Mouse (Mus musculus): ENCODE results near the gene Ccdc124. TPM values are rescaled to one million over a fixed set of nuclear protein-coding genes. Genes with fewer than 3 reads are reported as not detected.

Ccdc124 gene
- polyA plus RNA-seq, 1 experiment from 2014 or later: 155 TPM

- WGBS: 47% methylated on average over 10 of the region's 10 CpGs
- Histone ChIP-seq H3K27ac (ENCODE audit: low read depth, low read length) (no peak overlapping the region), H3K9me3 (ENCODE audit: control insufficient read depth, low read length) (no peaks in the 10 kb centered on the region), H3K4me3 (ENCODE audit: low read depth, low read length) (no peak overlapping the region), H3K4me1 (ENCODE audit: control insufficient read depth, insufficient read depth, low read length) (0 out of 2 replicates have a peak, but pooled peaks cover 4% of the 10 kb centered on the region), H3K9ac (ENCODE audit: low read length) (no peak overlapping the region), H3K36me3 (ENCODE audit: control insufficient read depth, insufficient read depth, low read length) (no peaks in the 10 kb centered on the region; the same call in 1 of the 2 replicates), H3K27me3 (ENCODE audit: control insufficient read depth, insufficient read depth, low read length) (no peaks in the 10 kb centered on the region), H3K4me2 (ENCODE audit: low read depth) (no peak overlapping the region)
- ATAC-seq (ENCODE audit: insufficient read depth, low FRiP score, low TSS enrichment): no peak
- no peak for DNase-seq (ENCODE audit: low spot score)
Observed at GRCm38 (mm10) chr8:70840590-70840989, 33.1 kb downstream of the Ccdc124 start.

- ATAC-seq (ENCODE audit: insufficient read depth, low FRiP score, low TSS enrichment): peak; percentile 94
- WGBS: 3% methylated on average over 55 of the region's 55 CpGs
- peak within 1 kb of the TSS; percentile 65 for H3K4me3 ChIP-seq (ENCODE audit: low read depth, low read length)
- DNase-seq (ENCODE audit: low spot score): peak; percentile 99
- H3K4me1 ChIP-seq (ENCODE audit: control insufficient read depth, insufficient read depth, low read length): 0 out of 2 replicates have a peak, but pooled peaks cover 4% of the 10 kb centered on the region
- H3K9me3 ChIP-seq (ENCODE audit: control insufficient read depth, low read length): no peaks in the 10 kb centered on the region
- H3K9ac ChIP-seq (ENCODE audit: low read length): peak within 1 kb of the TSS; percentile 79
- H3K4me2 ChIP-seq (ENCODE audit: low read depth): peak within 1 kb of the TSS; percentile 89
- peak within 1 kb of the TSS; percentile 83 for H3K27ac ChIP-seq (ENCODE audit: low read depth, low read length)
- H3K36me3 ChIP-seq (ENCODE audit: control insufficient read depth, insufficient read depth, low read length): peaks cover 4% of the 10 kb centered on the region; the same call in 1 of the 2 replicates
- no peaks in the 10 kb centered on the region for H3K27me3 ChIP-seq (ENCODE audit: control insufficient read depth, insufficient read depth, low read length)
Observed at GRCm38 (mm10) chr8:70839408-70840351, 34.1 kb downstream of the Ccdc124 start, which contains the start of gene Arrdc2. Arrdc2 (minus strand) TSS chr8:70839720.

DNA sequence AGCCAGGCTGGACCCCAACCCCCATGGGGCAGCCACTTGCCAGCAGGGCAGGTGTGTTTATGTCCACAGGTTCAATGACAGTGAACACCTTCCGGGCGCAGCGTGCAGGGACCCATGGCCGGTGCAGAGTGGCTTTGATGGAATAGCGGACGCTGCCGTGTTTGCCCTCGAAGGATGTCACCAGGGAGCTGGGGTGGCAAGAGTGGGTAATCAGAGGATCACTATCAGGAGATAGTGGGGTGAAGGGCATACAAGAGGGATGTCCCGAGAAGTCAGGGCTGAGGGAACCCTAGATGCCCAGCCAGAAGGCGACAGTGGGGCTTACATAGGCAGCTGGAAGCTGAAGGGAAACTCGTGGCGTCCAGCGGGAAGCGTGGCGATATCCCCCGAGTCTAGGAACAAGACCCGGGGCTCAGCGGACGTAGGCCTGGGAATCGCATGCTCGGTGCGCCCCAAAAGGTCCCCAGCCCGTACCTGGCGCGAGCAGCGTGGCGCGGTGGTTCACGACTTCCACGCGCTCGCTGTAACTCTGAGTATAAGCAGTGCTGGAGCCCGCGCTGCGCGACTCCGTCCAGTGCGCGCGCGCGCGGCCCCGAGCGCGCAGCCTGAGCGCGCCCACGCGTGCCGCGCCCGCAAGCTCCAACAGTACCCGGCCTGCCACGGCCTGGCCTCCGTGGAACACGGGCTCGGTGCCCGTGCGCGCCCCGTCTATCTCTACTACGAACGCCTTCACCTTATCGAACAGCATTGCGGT is 34.9 kb downstream of the Ccdc124 start:
- 0 out of 2 replicates have a peak, but pooled peaks cover 4% of the 10 kb centered on the region for H3K4me1 ChIP-seq (ENCODE audit: control insufficient read depth, insufficient read depth, low read length)
- peaks cover 4% of the 10 kb centered on the region; the same call in 1 of the 2 replicates for H3K36me3 ChIP-seq (ENCODE audit: control insufficient read depth, insufficient read depth, low read length)
- peak overlapping the region; percentile 65 for H3K4me3 ChIP-seq (ENCODE audit: low read depth, low read length)
- H3K9me3 ChIP-seq (ENCODE audit: control insufficient read depth, low read length): no peaks in the 10 kb centered on the region
- ATAC-seq (ENCODE audit: insufficient read depth, low FRiP score, low TSS enrichment) (peak; percentile 16), DNase-seq (ENCODE audit: low spot score) (no peak)
- H3K9ac ChIP-seq (ENCODE audit: low read length): peak overlapping the region; percentile 79
- H3K27me3 ChIP-seq (ENCODE audit: control insufficient read depth, insufficient read depth, low read length): no peaks in the 10 kb centered on the region
- peak overlapping the region; percentile 83 for H3K27ac ChIP-seq (ENCODE audit: low read depth, low read length)
- 3% methylated on average over 66 of the region's 66 CpGs for WGBS
- peak overlapping the region; percentile 89 for H3K4me2 ChIP-seq (ENCODE audit: low read depth)

DNA sequence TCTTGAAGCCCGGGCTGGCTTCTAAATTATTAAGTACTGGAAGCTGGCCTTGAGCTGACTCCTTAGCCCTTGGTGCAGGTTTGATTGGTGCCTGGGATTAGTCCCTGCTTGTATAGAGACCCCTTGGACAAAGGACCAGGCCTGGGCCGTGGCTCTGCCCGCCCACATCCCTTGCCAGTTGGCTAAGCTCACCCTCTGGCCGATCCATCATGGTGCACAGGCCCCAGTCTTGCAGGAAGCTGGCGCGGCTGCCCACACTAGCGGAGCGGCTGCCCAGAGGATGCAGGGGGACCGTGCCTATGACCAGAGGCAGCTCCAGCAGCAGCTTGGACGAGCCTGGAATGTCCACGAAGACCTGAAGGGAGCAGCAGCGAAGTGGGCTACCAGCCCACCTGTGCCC is 37.1 kb downstream of the Ccdc124 start:
- H3K4me3 ChIP-seq (ENCODE audit: low read depth, low read length): no peak overlapping the region
- no peaks in the 10 kb centered on the region for H3K27me3 ChIP-seq (ENCODE audit: control insufficient read depth, insufficient read depth, low read length)
- H3K4me1 ChIP-seq (ENCODE audit: control insufficient read depth, insufficient read depth, low read length): 0 out of 2 replicates have a peak, but pooled peaks cover 4% of the 10 kb centered on the region
- WGBS: 89% methylated on average over 12 of the region's 12 CpGs
- ATAC-seq (ENCODE audit: insufficient read depth, low FRiP score, low TSS enrichment) (no peak), DNase-seq (ENCODE audit: low spot score) (no peak)
- H3K9me3 ChIP-seq (ENCODE audit: control insufficient read depth, low read length): no peaks in the 10 kb centered on the region
- no peak overlapping the region for H3K4me2 ChIP-seq (ENCODE audit: low read depth)
- no peak overlapping the region for H3K27ac ChIP-seq (ENCODE audit: low read depth, low read length)
- H3K9ac ChIP-seq (ENCODE audit: low read length): no peak overlapping the region
- peaks cover 4% of the 10 kb centered on the region; the same call in 1 of the 2 replicates for H3K36me3 ChIP-seq (ENCODE audit: control insufficient read depth, insufficient read depth, low read length)

- H3K4me3 ChIP-seq (ENCODE audit: low read depth, low read length): no peak overlapping the region
- H3K4me1 ChIP-seq (ENCODE audit: control insufficient read depth, insufficient read depth, low read length): 0 out of 2 replicates have a peak, but pooled peaks cover 4% of the 10 kb centered on the region
- no peak overlapping the region for H3K4me2 ChIP-seq (ENCODE audit: low read depth)
- WGBS: 99% methylated on average over 3 of the region's 3 CpGs
- H3K27me3 ChIP-seq (ENCODE audit: control insufficient read depth, insufficient read depth, low read length): no peaks in the 10 kb centered on the region
- H3K9me3 ChIP-seq (ENCODE audit: control insufficient read depth, low read length): no peaks in the 10 kb centered on the region
- DNase-seq (ENCODE audit: low spot score): no peak
- H3K27ac ChIP-seq (ENCODE audit: low read depth, low read length): no peak overlapping the region
- ATAC-seq (ENCODE audit: insufficient read depth, low FRiP score, low TSS enrichment): no peak
- no peak overlapping the region for H3K9ac ChIP-seq (ENCODE audit: low read length)
- peaks cover 4% of the 10 kb centered on the region; the same call in 1 of the 2 replicates for H3K36me3 ChIP-seq (ENCODE audit: control insufficient read depth, insufficient read depth, low read length)
Observed at GRCm38 (mm10) chr8:70834071-70834470, 39.7 kb downstream of the Ccdc124 start.

DNA sequence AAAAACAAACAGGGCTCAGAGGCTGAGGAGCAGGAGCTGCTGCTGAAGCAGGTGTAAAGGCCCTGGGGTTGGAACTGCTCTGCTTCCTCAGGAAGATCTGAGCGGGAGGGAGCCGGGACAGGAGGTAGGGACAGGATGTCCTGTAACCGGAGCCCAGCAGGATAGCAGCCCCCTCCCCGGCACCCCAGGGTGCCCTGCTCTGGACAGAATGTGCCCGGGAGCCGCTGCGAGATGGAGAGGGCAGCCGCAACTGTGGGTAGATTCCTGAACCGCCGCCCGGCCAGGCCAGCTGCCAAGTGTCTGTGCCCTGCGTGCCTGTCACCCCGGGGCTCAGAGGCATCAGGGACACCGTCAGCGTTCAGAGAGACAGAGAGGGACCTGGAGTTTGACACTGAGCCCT is 40.2 kb downstream of the Ccdc124 start:
- no peak for DNase-seq (ENCODE audit: low spot score)
- no peaks in the 10 kb centered on the region for H3K9me3 ChIP-seq (ENCODE audit: control insufficient read depth, low read length)
- H3K27ac ChIP-seq (ENCODE audit: low read depth, low read length): no peak overlapping the region
- peaks cover 4% of the 10 kb centered on the region; the same call in 1 of the 2 replicates for H3K36me3 ChIP-seq (ENCODE audit: control insufficient read depth, insufficient read depth, low read length)
- H3K4me1 ChIP-seq (ENCODE audit: control insufficient read depth, insufficient read depth, low read length): 0 out of 2 replicates have a peak, but pooled peaks cover 2% of the 10 kb centered on the region
- no peaks in the 10 kb centered on the region for H3K27me3 ChIP-seq (ENCODE audit: control insufficient read depth, insufficient read depth, low read length)
- no peak overlapping the region for H3K4me3 ChIP-seq (ENCODE audit: low read depth, low read length)
- no peak overlapping the region for H3K4me2 ChIP-seq (ENCODE audit: low read depth)
- no peak for ATAC-seq (ENCODE audit: insufficient read depth, low FRiP score, low TSS enrichment)
- H3K9ac ChIP-seq (ENCODE audit: low read length): no peak overlapping the region
- 51% methylated on average over 15 of the region's 15 CpGs for WGBS

GRCm38 (mm10) chr8:70833018-70833482 is 40.7 kb downstream of the Ccdc124 start:
- Histone ChIP-seq H3K4me2 (ENCODE audit: low read depth) (no peak overlapping the region), H3K4me3 (ENCODE audit: low read depth, low read length) (no peak overlapping the region), H3K4me1 (ENCODE audit: control insufficient read depth, insufficient read depth, low read length) (no peaks in the 10 kb centered on the region), H3K36me3 (ENCODE audit: control insufficient read depth, insufficient read depth, low read length) (peaks cover 4% of the 10 kb centered on the region; the same call in 1 of the 2 replicates), H3K9ac (ENCODE audit: low read length) (0 out of 2 replicates have a peak overlapping the region, but pooled peaks have one; percentile 1), H3K27me3 (ENCODE audit: control insufficient read depth, insufficient read depth, low read length) (no peaks in the 10 kb centered on the region), H3K27ac (ENCODE audit: low read depth, low read length) (no peak overlapping the region), H3K9me3 (ENCODE audit: control insufficient read depth, low read length) (no peaks in the 10 kb centered on the region)
- 52% methylated on average over 9 of the region's 9 CpGs for WGBS
- ATAC-seq (ENCODE audit: insufficient read depth, low FRiP score, low TSS enrichment) (no peak; the same call in 1 of the 2 replicates), DNase-seq (ENCODE audit: low spot score) (no peak)

- no peaks in the 10 kb centered on the region for H3K9me3 ChIP-seq (ENCODE audit: control insufficient read depth, low read length)
- H3K9ac ChIP-seq (ENCODE audit: low read length): no peak overlapping the region
- DNase-seq (ENCODE audit: low spot score) (no peak), ATAC-seq (ENCODE audit: insufficient read depth, low FRiP score, low TSS enrichment) (no peak)
- H3K4me3 ChIP-seq (ENCODE audit: low read depth, low read length): no peak overlapping the region
- H3K4me2 ChIP-seq (ENCODE audit: low read depth): no peak overlapping the region
- WGBS: 75% methylated on average over 11 of the region's 11 CpGs
- peaks cover 4% of the 10 kb centered on the region; the same call in 1 of the 2 replicates for H3K36me3 ChIP-seq (ENCODE audit: control insufficient read depth, insufficient read depth, low read length)
- no peaks in the 10 kb centered on the region for H3K4me1 ChIP-seq (ENCODE audit: control insufficient read depth, insufficient read depth, low read length)
- H3K27ac ChIP-seq (ENCODE audit: low read depth, low read length): no peak overlapping the region
- H3K27me3 ChIP-seq (ENCODE audit: control insufficient read depth, insufficient read depth, low read length): no peaks in the 10 kb centered on the region
Observed at GRCm38 (mm10) chr8:70832371-70832770, 41.4 kb downstream of the Ccdc124 start.
